Mouse (Mus musculus) lung, adult 2 months (tissue): ENCODE measurements around the gene Mrpl12. TPM values are rescaled to one million over a fixed set of nuclear protein-coding genes. Genes with fewer than 3 reads are reported as not detected.
A peak's percentile ranks its signal among the peaks of the same experiment; 100 is the strongest.

Experiments used
- DNase-seq: peaks from one replicate; pipeline ENCODE4 v3.0.0; 2022
- H3K4me1 ChIP-seq: fragments of 200-500 bp; 2 replicates; pipeline ENCODE4 v1.6.1; 2011; ENCODE audit warnings: low read length; ENCODE audit not compliant: control insufficient read depth, insufficient read depth
- H3K4me3 ChIP-seq: fragments of 200-500 bp; replicated peaks from 2 replicates; pipeline ENCODE3; 2011; ENCODE audit warnings: low read depth, mild to moderate bottlenecking, control low read depth, low read length; ENCODE audit errors: extremely low read depth
- CTCF ChIP-seq: fragments of 200-500 bp; IDR thresholded peaks from 2 replicates; pipeline ENCODE4 v1.5.1; 2011; ENCODE audit warnings: mild to moderate bottlenecking, low read length, control low read depth; ENCODE audit not compliant: insufficient read depth
- POLR2A ChIP-seq: fragments of 200-500 bp; IDR thresholded peaks from 2 replicates; pipeline ENCODE4 v1.6.1; 2011; ENCODE audit warnings: low read depth, mild to moderate bottlenecking, control low read depth, low read length, borderline replicate concordance; ENCODE audit errors: extremely low read depth
- WGBS: fragments of 180-500 bp; shearing (Covaris S2); methylation state at CpG from one replicate; pipeline ENCODE4 v1.1.7; 2018; 5-methylcytosine and 5-hydroxymethylcytosine counted together
- polyA plus RNA-seq: library from polyadenylated mRNA; depleted of rRNA; stranded (reverse); fragments of >200 nt; gene quantifications from 2 replicates; pipeline ENCODE4 v1.2.3, GENCODE M21; 2012

Mrpl12 gene
- polyA plus RNA-seq, 1 experiment, result 48.0 TPM

DNA sequence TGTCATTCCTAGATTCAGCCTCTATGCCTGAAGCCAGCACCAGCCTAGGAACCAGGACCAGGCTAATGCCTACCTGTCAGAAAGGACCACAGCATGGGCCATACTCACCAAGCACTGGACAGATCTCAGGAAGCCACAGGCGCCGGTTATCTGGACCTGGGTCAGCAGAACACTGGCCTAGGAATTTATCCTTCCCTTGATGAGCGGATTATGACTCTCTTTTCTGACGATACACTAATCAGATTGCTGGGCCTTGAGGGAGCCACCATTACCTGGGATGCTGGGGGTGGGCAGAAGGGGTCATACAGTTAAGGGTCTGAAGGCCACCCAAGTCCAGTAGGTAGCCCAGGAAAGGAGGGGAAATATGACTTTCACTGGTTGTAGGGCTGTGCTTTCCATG lies 31.1 kb upstream of the Mrpl12 start, which contains the start of gene Pde6g:
TSS of gene Pde6g (minus strand) at position 195 of the 400 bp plus-strand sequence.
- DNase-seq, result no peak
- H3K4me1 ChIP-seq, result no peaks in the 10 kb centered on the region
- TF ChIP-seq CTCF (no peak), POLR2A (no peak)
- 89% methylated on average over 4 of the region's 4 CpGs for WGBS
- no peak within 1 kb of the TSS for H3K4me3 ChIP-seq

DNA sequence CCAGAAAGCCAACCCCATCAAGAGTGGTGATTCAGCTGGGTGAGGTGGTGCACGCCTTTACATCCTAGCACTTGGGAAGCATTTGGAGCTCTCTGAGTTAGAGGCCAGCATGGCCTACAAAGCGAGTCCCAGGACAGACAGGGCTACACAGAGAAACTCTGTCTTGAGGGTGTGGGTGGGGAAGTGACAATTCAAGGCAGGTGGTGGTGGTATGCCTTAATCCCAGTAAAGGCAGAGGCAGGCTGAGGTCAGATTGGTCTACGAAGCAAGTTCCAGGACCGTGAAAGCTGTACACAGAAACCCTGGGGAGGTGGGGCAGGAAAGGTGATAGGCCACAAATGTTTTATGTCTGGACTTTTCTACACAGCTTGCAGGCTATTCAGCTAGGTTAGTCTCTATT lies 29.4 kb upstream of the Mrpl12 start:
- no peaks in the 10 kb centered on the region; the same call in 1 of the 2 replicates for H3K4me1 ChIP-seq
- 92% methylated on average over 4 of the region's 4 CpGs for WGBS

DNA sequence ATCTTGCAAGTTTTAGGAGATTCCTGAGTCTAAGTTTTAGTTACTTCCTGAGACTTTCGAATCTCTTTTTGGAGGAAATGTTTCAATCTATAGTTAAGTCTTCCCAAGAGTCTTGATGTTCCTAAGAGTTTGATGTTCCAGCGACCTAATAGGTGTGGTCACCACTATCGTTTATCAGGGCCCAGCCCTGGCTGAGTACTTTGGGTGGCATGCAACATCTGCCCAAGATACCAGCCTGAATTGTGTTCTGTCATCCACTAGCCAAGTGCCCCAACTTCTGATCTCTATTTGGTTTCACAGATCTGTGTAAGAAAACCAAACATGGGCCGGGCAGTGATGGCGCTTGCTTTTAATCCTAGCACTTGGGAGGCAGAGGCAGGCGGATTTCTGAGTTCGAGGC lies 29.0 kb upstream of the Mrpl12 start:
- no peak for DNase-seq
- TF ChIP-seq POLR2A (no peak), CTCF (no peak)
- Histone ChIP-seq H3K4me1 (no peaks in the 10 kb centered on the region; the same call in 1 of the 2 replicates), H3K4me3 (no peak overlapping the region)
- 90% methylated on average over 7 of the region's 7 CpGs for WGBS

More for the DNA sequence above, 29.4 kb upstream of the Mrpl12 start:
- TF ChIP-seq POLR2A (no peak), CTCF (no peak)
- no peak for DNase-seq
- no peak overlapping the region for H3K4me3 ChIP-seq

DNA sequence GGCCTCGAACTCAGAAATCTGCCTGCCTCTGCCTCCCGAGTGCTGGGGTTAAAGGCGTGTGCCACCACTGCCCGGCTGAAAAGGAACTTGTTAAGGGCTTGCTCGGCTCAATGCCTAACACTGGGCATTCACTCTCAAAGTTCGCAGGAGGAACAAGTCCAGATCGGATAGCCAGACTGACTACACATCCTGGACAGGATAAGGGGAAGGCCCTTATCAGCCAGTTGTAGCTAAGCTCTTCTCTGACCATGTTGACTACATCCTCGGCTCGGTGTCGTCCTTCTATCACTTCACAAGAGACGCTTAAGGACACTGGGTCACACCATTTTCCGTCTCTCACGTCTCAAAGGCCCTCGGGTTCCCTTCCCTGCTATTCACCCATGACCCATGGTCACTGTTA lies 27.0 kb upstream of the Mrpl12 start:
- TF ChIP-seq CTCF, result no peak
- TF ChIP-seq POLR2A, result no peak
- no peak for DNase-seq

DNA sequence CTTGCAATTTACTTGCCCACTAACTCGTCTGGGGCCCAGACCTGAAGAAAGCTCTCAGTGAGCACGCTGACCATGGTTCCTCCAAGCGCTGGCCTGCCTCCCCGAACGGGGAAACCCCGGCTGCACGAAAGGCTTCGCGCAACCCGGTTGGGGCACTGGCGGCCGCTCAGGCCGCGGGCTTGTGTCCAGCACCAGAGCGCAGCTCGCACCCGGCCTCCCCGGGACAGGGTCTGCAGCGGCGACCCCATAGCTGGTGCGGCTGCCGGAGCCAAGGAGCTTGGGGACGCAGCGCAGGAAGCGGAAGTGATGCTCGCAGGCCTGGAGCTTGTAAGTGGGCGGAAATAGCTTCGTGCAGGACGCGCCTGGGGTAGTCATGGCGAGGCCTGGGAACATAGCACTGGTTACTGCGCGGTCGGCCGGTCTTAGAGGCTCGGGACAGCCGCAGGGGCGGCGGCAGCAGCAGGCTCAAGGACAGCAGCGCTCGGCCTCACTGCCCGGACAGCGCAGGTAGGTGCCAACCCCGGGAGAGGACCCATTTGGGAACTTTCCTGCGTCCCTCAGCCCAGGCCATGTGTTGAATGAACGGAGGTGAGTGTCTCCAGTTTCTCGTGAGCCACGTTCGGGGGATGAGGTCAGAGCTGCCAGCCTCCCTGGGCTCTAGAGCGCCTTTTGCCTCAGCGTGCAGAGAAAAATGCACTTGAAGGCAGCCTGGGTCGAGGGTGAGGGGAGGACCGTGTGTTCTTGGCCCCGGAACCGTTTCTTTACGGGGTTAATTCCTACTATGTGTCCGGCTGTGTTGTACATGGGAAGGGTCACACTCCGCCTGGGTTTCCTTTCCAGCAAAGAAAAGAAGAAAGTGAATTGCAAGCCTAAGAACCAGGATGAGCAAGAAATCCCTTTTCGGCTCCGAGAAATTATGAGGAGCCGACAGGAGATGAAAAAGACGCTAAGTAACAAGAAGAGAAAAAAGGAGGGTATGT lies 26.4 kb upstream of the Mrpl12 start, which contains the start of the genes Oxld1 and Ccdc137:
TSS of gene Oxld1 (minus strand) at position 297 of the 980 bp plus-strand sequence.
TSS of gene Ccdc137 (plus strand) at position 344 of the 980 bp plus-strand sequence.
- DNase-seq, result peak; percentile 76
- peak within 1 kb of the TSS; percentile 80 for H3K4me3 ChIP-seq
- TF ChIP-seq CTCF (no peak), POLR2A (peak; percentile 79; the same call in 1 of the 2 replicates)
- WGBS, result 2% methylated on average over 62 of the region's 62 CpGs
- no peaks in the 10 kb centered on the region; the same call in 1 of the 2 replicates for H3K4me1 ChIP-seq

More for the DNA sequence above, 27.0 kb upstream of the Mrpl12 start:
- WGBS, result 11% methylated on average over 14 of the region's 14 CpGs
- Histone ChIP-seq H3K4me3 (peak overlapping the region; percentile 80), H3K4me1 (no peaks in the 10 kb centered on the region; the same call in 1 of the 2 replicates)

DNA sequence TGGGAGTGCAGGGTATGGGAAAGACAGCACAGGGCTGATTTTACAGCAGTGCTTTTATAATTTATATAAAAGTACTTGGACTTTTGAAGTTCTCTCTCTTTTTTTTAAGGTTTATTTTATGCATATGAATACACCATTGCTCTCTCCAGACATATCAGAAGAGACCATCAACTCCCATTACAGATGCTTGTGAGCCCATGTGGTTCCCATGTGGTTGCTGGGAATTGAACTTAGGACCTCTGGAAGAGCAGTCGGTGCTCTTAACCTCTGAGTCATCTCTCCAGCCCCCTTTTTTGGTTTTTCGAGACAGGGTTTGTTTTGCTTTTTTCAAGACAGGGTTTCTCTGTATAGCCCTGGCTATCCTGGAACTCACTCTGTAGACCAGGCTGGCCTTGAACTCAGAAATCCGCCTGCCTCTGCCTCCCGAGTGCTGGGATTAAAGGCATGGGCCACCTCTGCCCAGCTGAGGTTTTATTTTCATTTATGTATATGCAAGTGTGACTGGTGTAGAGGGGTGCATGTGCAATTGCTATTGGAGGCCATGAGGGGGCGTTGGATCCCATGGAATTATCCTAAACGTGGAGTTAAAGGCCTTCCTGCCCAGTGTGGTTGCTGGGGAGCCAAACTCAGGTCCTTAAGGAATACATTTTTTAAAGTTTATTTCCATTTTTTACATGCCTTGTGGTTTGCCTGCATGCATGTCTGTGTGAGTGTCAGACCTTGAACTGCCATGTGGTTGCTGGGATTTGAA lies 25.4 kb upstream of the Mrpl12 start:
- no peaks in the 10 kb centered on the region; the same call in 1 of the 2 replicates for H3K4me1 ChIP-seq
- 59% methylated on average over 6 of the region's 6 CpGs for WGBS
- no peak for DNase-seq
- TF ChIP-seq POLR2A (no peak), CTCF (peak; percentile 10; the same call in 1 of the 2 replicates)
- no peak overlapping the region for H3K4me3 ChIP-seq

DNA sequence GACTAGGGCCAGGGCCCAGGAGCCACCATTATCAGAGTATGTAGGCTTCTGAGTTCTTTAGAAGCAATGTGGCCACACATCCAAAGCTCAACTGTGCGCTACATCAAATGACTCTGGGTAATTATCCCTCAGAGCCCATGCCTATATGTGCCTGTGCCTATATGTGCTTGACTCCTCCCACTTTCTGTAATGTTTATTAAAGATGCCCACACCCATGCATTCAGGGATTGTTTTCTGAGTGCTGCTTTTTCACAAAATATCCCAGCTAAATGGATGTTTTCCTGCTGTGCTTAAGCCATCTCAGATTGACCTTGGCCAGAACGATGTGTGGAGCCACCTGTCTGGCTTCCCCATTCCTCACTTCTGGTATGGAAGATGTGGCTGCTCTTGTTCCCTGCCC lies 20.9 kb upstream of the Mrpl12 start:
- Histone ChIP-seq H3K4me1 (peaks cover 8% of the 10 kb centered on the region), H3K4me3 (no peak overlapping the region)
- TF ChIP-seq CTCF (no peak), POLR2A (no peak)
- 83% methylated on average over 2 of the region's 2 CpGs for WGBS
- no peak for DNase-seq

DNA sequence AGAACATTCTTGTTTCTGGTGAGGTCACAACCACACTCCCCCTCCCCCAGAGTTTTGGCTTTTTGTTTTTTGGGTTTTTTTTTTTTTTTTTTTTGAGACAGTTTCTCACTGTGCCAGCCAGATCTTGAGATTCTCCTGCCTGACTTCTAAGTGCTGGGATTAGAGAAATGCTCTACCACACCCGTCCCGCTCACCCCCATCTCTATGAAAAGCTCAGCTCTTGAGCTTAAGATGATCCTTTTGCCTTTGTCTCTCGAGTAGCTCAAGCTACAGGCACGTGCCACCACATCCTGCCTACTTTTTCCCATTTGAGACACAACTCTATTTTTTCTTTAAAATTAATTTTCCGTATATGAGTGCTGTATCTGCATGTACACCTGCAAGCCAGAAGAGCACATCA lies 20.0 kb upstream of the Mrpl12 start:
- H3K4me3 ChIP-seq, result no peak overlapping the region
- DNase-seq, result no peak
- TF ChIP-seq POLR2A (no peak), CTCF (no peak)
- 87% methylated on average over 5 of the region's 5 CpGs for WGBS
- peaks cover 8% of the 10 kb centered on the region for H3K4me1 ChIP-seq

DNA sequence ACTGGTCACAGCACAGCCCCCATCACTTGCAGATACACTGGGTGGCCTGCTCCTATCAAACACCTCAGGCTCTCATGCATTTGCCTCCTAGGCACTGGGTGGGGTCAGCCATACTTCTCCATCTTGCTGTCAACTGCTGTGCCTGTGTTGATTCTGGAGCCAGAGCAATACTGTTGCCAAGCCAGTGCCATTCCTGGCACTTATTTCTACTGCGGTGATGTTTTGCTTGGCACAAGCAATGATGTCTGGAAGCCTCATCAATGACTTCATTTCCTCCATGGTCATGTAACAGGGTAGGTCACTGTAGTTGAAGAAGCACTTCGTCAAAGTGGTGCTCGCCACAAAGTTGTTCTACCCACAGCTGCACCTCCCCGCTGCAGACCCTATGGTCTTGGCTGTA lies 18.9 kb upstream of the Mrpl12 start:
- WGBS, result 64% methylated on average over 4 of the region's 4 CpGs
- TF ChIP-seq POLR2A, result no peak
- TF ChIP-seq CTCF, result no peak
- Histone ChIP-seq H3K4me3 (no peak overlapping the region), H3K4me1 (peaks cover 8% of the 10 kb centered on the region)
- no peak for DNase-seq
